Comparison of ENCODE assay signal across 8 mouse cellular contexts in the genomic region with DNA sequence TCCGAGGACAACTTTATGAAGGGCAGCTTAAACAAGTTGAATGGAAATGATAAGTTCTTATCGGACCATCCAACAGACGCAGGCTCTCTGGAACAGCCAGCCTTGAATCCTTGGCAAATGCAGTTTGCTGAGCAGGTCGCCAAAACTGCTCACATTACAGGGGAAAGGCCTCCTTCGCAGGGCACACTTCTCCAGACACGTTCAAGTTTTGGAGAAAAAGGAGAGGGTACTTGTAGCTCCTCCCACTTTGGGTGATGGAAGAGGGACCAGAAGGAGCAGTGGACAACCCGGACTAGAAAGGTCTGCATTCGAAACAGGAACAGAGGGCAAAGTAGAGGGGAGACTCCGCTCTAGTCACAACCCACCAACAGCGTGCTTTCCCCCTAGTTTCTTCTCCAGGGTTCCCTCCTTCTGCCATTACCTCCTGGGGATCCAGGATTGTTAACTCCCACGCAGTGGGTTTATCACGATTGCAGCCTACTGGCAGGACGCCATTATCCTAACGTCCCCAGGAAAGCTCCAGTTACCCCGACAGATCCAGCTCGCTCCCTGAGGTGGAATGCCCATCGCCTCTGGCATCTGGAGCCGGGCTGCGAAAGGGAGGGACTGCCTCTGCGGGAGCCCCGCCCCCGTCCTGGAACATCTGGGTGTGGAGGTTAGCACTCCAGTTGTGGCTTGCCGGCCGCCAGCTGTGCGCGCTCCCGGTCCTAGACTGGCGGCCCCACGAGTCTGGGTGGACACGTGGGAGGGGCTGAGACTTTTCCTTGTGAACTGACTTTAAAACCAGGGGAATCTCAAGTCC.
DNase-seq lines count a peak whose midpoint lies in the region; ATAC-seq and TF ChIP-seq lines count a peak whose summit lies in the region.

No protein-coding gene starts in this region.

- H3K4me2 ChIP-seq in forebrain, embryonic 11.5 days (ENCODE audit: low read depth, low read length, severe bottlenecking), result peak overlapping the region; percentile 49
- H3K4me2 ChIP-seq in lung, postnatal 0 days (replicated peaks; ENCODE audit: low read depth, low read length), result peak overlapping the region; percentile 52

- peak overlapping the region; percentile 25 for H3K4me3 ChIP-seq in forebrain, embryonic 11.5 days (ENCODE audit: low read depth, low read length)
- peak overlapping the region; percentile 36 for H3K4me3 ChIP-seq in lung, postnatal 0 days (ENCODE audit: low read depth, low read length)

- no peaks in the 10 kb centered on the region for H3K27me3 ChIP-seq in forebrain, embryonic 11.5 days (ENCODE audit: control insufficient read depth, insufficient read depth, low read length)
- H3K27me3 ChIP-seq in lung, postnatal 0 days (replicated peaks; ENCODE audit: insufficient read depth, low read length), result no peaks in the 10 kb centered on the region

- DNase-seq in CD4-positive helper T cell, adult 2 months (ENCODE audit: low read depth, low spot score), result peak; percentile 9
- peak; percentile 90 for DNase-seq in adrenal gland, postnatal 10 days
- peak; percentile 85 for DNase-seq in forebrain, embryonic 11.5 days (ENCODE audit: low spot score)
- DNase-seq in heart, postnatal 10 days, result peak; percentile 91
- peak; percentile 86 to 93 for DNase-seq in kidney, postnatal 25 days
- peak; percentile 92 for DNase-seq in lung, postnatal 0 days (ENCODE audit: low spot score)
- peak; percentile 83 for DNase-seq in ovary, postnatal 36 days (ENCODE audit: low spot score)
- DNase-seq in urinary bladder, postnatal 36 days (ENCODE audit: low spot score in 2 of 2), result peak; percentile 78 to 87

- 11% methylated on average over 30 of the region's 30 CpGs for WGBS in forebrain, embryonic 11.5 days
- WGBS in lung, postnatal 0 days, result 11% methylated on average over 30 of the region's 30 CpGs

- intact Hi-C loops in heart, postnatal 10 days (cut with DNase I), result loop anchor here (2.0 kb wide), 3 partner anchors 82 to 124 kb away; partner anchors contain the start of genes Jmjd1c and Reep3

- H3K9me3 ChIP-seq in forebrain, embryonic 11.5 days (ENCODE audit: control insufficient read depth, low read length), result no peaks in the 10 kb centered on the region; the same call in 1 of the 2 replicates
- H3K9me3 ChIP-seq in lung, postnatal 0 days (ENCODE audit: low read length), result no peaks in the 10 kb centered on the region

- TF ChIP-seq CTCF in lung, postnatal 0 days (IDR thresholded peaks at IDR 0.05), result no peak

- H3K9ac ChIP-seq in forebrain, embryonic 11.5 days (ENCODE audit: low read length), result peak overlapping the region; percentile 44
- H3K9ac ChIP-seq in lung, postnatal 0 days (replicated peaks; ENCODE audit: low read depth), result peak overlapping the region; percentile 12; the same call in 1 of the 2 replicates

- H3K36me3 ChIP-seq in forebrain, embryonic 11.5 days (ENCODE audit: control insufficient read depth, insufficient read depth, low read length), result no peaks in the 10 kb centered on the region
- H3K36me3 ChIP-seq in lung, postnatal 0 days (ENCODE audit: insufficient read depth, low read length), result no peaks in the 10 kb centered on the region

- H3K4me1 ChIP-seq in forebrain, embryonic 11.5 days (replicated peaks; ENCODE audit: control insufficient read depth, insufficient read depth, low read length), result peaks cover 6% of the 10 kb centered on the region; the same call in 1 of the 2 replicates
- H3K4me1 ChIP-seq in lung, postnatal 0 days (ENCODE audit: insufficient read depth, low read depth, low read length), result peaks cover 14% of the 10 kb centered on the region; the same call in 1 of the 2 replicates

- H3K27ac ChIP-seq in forebrain, embryonic 11.5 days (ENCODE audit: low read depth, low read length), result peak overlapping the region; percentile 87
- peak overlapping the region; percentile 83 for H3K27ac ChIP-seq in lung, postnatal 0 days (ENCODE audit: low read length)

- peak; percentile 37 for ATAC-seq in forebrain, embryonic 11.5 days (replicated peaks; ENCODE audit: low FRiP score)
- peak; percentile 90 for ATAC-seq in lung, postnatal 0 days

- peak; percentile 14; the same call in 1 of the 2 replicates for TF ChIP-seq EP300 in lung, postnatal 0 days (IDR thresholded peaks at IDR 0.05)

Comparison
In these comparisons a context has a peak if more than half of its experiments do, and no peak if none do; other contexts are left out.
1. Peak in every context shown above with its lines: DNase-seq, ATAC-seq, H3K4me3 ChIP-seq and H3K27ac ChIP-seq.
2. DNase-seq: peak in every context shown above with its lines; median percentile 92 in lung, postnatal 0 days; 91 in heart, postnatal 10 days; 90 in adrenal gland, postnatal 10 days; 90 in kidney, postnatal 25 days; 85 in forebrain, embryonic 11.5 days; 83 in ovary, postnatal 36 days; 82 in urinary bladder, postnatal 36 days; 9 in CD4-positive helper T cell, adult 2 months.